Mouse (Mus musculus) cerebral cortex, adult 2 months (tissue): ENCODE measurements around the gene Map3k7.

Experiments used
- WGBS: fragments of 180-500 bp; shearing (Covaris S2); methylation state at CpG from one replicate; pipeline ENCODE4 v1.1.7; 2018; 5-methylcytosine and 5-hydroxymethylcytosine counted together

Map3k7 gene

DNA sequence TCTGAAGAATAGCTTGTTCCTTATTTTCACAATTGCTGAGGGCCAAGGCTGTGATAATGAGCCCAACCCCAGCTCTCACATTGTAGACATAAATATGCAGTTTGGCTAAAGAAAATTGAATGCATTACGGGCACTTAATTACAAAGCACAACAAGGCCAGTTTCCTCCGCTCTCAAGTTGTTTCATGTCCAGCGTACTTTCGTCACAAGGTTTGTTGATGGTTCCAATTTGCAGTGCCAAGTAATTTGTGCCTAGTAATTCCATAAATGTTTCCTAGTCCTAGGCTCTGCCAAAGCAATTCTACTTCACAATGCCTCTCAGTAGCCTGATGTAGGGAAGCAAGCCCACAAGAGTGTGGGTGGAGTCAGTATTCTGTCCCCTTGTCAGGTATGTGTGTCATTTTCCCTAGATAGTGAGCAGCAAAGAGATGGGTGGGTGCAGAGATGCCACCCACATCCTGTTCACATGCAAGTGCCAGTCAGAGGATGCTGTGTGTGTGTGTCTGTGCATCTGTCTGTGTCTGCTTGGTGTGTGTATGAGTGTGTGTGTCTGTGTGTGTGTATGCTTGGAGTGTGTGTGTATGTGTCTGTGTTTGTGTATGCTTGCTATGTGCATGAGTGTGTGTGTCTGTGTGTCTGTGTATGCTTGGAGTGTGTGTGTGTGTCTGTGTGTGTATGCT, 98.6 kb downstream of the Map3k7 start:
- 54% methylated on average over 4 of the region's 4 CpGs for WGBS

DNA sequence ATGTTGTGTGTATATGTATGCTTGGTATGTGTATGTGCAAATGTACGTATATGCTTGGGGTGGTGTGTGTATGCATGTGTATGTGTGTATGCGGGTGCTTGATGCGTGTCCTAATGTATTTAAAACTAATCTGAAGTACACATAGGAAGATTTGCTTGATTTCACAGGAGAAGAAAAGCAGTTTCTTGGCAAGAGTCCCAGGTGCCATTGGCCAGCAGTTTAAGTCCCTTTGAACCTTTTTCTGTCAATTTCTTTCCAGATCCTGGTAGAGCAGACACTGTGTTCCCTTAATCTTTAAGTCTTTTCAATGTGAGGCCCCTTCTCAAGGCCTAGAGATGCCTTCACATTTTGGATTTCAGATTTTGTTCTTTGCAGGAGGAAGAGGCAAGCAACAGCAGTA, 99.4 kb downstream of the Map3k7 start:
- 69% methylated on average over 3 of the region's 3 CpGs for WGBS
